Mouse (Mus musculus) layer of hippocampus, adult 2 months (tissue): Measurements from ENCODE around the gene Als2cr12. TPM values are rescaled to one million over a fixed set of nuclear protein-coding genes. Genes with fewer than 3 reads are reported as not detected.
A peak's percentile ranks its signal among the peaks of the same experiment; 100 is the strongest.
"Not testable (repeated sequence)": the region's sequence is repeated elsewhere in the genome, so short reads cannot be mapped to it uniquely, and the experiment has no call there.

Experiments used
- DNase-seq, 2 experiments: peaks; one replicate each; pipeline ENCODE4 v3.0.0; 2022; ENCODE audit warnings: low spot score in 2 of 2
- H3K27ac ChIP-seq: fragments of 200-600 bp; 2 replicates; pipeline ENCODE4 v1.8.1; 2022
- H3K4me3 ChIP-seq: fragments of 200-600 bp; 2 replicates; pipeline ENCODE4 v1.8.1; 2022; ENCODE audit warnings: mild to moderate bottlenecking
- CTCF ChIP-seq: fragments of 200-600 bp; conservative IDR thresholded peaks from 2 replicates; pipeline ENCODE4 v1.8.1; 2022; ENCODE audit warnings: antibody characterized with exemption, mild to moderate bottlenecking, moderate library complexity
- total RNA-seq, 2 experiments: library from RNA; stranded (reverse); gene quantifications; 2 replicates each; pipeline ENCODE4 v1.2.3; 2021

Als2cr12 gene
- total RNA-seq, 2 experiments from 2014 or later = not detected

GRCm38 (mm10) chr1:58652480-58653403, 43.0 kb downstream of the Als2cr12 start:
- DNase-seq = peak; percentile 30 to 58
- TF ChIP-seq CTCF = no peak
- H3K4me3 ChIP-seq = peak overlapping the region; percentile 84
- peak overlapping the region; percentile 93 for H3K27ac ChIP-seq

- H3K4me3 ChIP-seq = peak overlapping the region; percentile 84
- H3K27ac ChIP-seq = peak overlapping the region; percentile 93
- not testable (repeated sequence) for DNase-seq
These were observed 44.0 kb downstream of the Als2cr12 start for GRCm38 (mm10) chr1:58651571-58652456.

- H3K4me3 ChIP-seq, DNase-seq, H3K27ac ChIP-seq: not testable (repeated sequence)
These were observed 66.9 kb downstream of the Als2cr12 start for GRCm38 (mm10) chr1:58628847-58629246.

GRCm38 (mm10) chr1:58621996-58622748, 73.6 kb downstream of the Als2cr12 start:
- Histone ChIP-seq H3K27ac (peak overlapping the region; percentile 82), H3K4me3 (no peak overlapping the region)
- peak; percentile 37 to 50 for DNase-seq
- no peak for TF ChIP-seq CTCF

GRCm38 (mm10) chr1:58621251-58621650, 74.5 kb downstream of the Als2cr12 start:
- H3K4me3 ChIP-seq = no peak overlapping the region
- no peak for TF ChIP-seq CTCF

GRCm38 (mm10) chr1:58618766-58619165, 77.0 kb downstream of the Als2cr12 start:
- peak; percentile 52 for TF ChIP-seq CTCF
- H3K4me3 ChIP-seq = no peak overlapping the region
- no peak for DNase-seq
- peak overlapping the region; percentile 62 for H3K27ac ChIP-seq

More at GRCm38 (mm10) chr1:58621251-58621650, 74.5 kb downstream of the Als2cr12 start:
- DNase-seq = no peak
- H3K27ac ChIP-seq = peak overlapping the region; percentile 82; the same call in 1 of the 2 replicates

GRCm38 (mm10) chr1:58617978-58618668, 77.7 kb downstream of the Als2cr12 start:
- H3K4me3 ChIP-seq = no peak overlapping the region
- H3K27ac ChIP-seq = peak overlapping the region; percentile 62
- TF ChIP-seq CTCF = no peak
- no peak for DNase-seq

GRCm38 (mm10) chr1:58617076-58617475, 78.7 kb downstream of the Als2cr12 start:
- DNase-seq = peak in 1 of 2 experiments; percentile 29
- H3K27ac ChIP-seq = peak overlapping the region; percentile 62
- no peak for TF ChIP-seq CTCF
- H3K4me3 ChIP-seq = no peak overlapping the region

- TF ChIP-seq CTCF = no peak
- no peak for DNase-seq
- peak overlapping the region; percentile 62 for H3K27ac ChIP-seq
- H3K4me3 ChIP-seq = no peak overlapping the region
These were observed 79.6 kb downstream of the Als2cr12 start for GRCm38 (mm10) chr1:58616176-58616575.

- Histone ChIP-seq H3K4me3 (no peak overlapping the region), H3K27ac (no peak overlapping the region; the same call in 1 of the 2 replicates)
- TF ChIP-seq CTCF = no peak
- no peak for DNase-seq
These were observed 80.6 kb downstream of the Als2cr12 start for GRCm38 (mm10) chr1:58615146-58615545.

GRCm38 (mm10) chr1:58614424-58614823, 81.4 kb downstream of the Als2cr12 start:
- no peak for TF ChIP-seq CTCF
- Histone ChIP-seq H3K27ac (no peak overlapping the region; the same call in 1 of the 2 replicates), H3K4me3 (no peak overlapping the region)
- DNase-seq = peak; percentile 29 to 33

- H3K4me3 ChIP-seq = no peak overlapping the region
- no peak overlapping the region for H3K27ac ChIP-seq
- TF ChIP-seq CTCF = no peak
- DNase-seq = peak in 1 of 2 experiments; percentile 15
These were observed 82.0 kb downstream of the Als2cr12 start for GRCm38 (mm10) chr1:58613786-58614185.
